Mouse (Mus musculus) urinary bladder, postnatal 10 days (tissue): Measurements from ENCODE around the gene Dnal1.
"Not testable (repeated sequence)": the region's sequence is repeated elsewhere in the genome, so short reads cannot be mapped to it uniquely, and the experiment has no call there.

Source experiments
- DNase-seq: peaks from one replicate; pipeline ENCODE4 v3.0.0; 2022; ENCODE audit warnings: low spot score

The Dnal1 gene

DNA sequence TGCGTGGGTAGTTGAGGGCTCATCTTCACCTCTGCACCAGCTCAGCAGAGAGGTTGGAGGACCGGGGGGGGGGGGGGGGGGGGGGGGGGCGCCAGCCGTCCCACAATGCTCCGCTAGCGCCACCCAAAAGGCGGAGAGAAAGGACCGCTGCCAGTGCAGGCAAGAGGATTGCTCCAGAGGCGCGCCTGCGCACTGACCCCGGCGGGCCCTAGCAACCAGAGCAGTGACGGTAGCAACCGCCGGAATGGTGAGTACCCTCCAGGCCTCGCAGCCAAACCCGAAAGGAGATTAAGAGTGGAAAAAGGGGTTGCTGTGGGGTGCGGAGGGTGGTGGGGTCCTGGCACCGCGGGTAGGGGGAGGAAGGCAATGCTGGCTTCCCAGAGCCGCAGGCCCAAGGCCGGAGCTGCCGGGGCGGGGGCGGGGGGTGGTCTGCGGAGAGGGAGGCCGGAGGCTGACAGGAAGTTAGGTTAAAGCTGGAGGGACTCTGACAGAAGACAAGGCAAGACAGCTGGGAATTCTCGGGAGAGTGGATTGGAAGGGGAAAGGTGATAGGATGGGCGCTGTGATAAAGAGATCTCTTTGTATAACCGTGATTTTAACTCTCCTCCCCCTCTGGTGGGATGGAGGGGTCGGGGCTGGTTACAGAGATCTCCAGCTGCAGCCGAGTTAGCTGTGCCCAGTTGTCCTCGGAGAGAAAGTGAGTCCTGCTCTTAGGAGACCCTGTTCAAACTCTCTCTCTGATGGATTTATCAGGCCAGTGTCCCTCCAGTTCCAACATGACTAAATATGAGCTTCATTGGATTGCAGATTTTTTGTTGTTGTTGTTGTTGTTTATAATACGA lies at the start of gene Dnal1:
TSS of gene Dnal1 (plus strand) at position 214 of the 842 bp plus-strand sequence.
- peak; percentile 63 for DNase-seq

DNA sequence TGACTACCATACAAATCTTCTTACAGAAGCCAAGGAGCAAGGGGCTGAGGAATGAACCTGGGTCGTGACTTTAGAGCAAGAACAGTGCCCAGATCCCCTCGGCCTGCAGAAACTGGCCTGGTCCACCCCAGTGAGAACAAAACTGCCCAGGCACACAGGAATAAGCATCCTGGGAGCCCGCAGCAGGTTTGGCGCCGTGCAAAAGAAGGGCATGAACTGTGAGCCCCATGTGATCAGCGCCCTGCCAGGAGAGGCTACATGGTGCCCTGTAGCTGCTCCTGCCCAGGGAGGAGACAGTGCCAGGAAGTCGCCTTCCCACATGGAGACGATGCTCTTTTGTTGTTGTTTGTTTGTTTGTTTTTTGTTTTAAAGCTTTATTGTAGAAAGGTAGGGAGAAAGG lies 49.5 kb upstream of the Dnal1 start:
- no peak for DNase-seq

DNA sequence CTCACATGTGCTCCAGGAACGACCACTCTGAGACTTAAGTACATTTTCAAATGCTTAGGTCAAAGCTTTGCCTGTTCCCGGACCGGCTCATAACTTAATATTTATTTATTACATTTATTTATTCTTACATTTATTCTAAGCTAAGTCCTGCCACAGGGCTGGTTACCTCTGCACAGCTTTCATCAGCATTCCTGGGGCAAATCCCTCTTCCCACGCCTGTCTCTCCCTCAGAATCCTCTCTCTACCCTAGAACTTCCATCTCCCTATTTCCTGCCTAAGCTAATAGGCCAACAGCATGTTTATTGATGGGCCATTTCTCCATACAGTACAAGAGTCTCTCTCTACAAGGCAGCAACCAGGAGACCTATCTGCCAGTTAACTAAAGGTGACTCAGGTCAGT lies 46.4 kb upstream of the Dnal1 start:
- no peak for DNase-seq

DNA sequence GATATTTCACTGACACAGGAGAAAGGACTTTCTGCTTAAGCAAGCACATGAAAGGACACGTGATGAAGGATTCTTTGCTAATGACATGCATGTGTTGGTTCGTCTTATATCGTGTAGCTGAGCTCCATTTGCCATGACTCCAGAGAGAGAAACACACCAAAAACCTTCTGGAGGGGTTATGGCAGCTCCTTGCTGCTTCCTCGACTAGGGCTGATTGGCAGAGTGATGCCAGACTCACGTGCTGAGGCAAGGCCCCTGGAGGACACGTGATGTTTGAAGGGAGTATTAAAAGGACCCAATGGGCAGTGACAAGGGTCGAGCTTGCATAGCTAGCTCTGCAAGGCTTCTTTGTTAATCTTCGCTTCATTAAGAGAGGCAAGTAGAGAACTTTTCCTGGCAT lies 45.9 kb upstream of the Dnal1 start:
- no peak for DNase-seq

DNA sequence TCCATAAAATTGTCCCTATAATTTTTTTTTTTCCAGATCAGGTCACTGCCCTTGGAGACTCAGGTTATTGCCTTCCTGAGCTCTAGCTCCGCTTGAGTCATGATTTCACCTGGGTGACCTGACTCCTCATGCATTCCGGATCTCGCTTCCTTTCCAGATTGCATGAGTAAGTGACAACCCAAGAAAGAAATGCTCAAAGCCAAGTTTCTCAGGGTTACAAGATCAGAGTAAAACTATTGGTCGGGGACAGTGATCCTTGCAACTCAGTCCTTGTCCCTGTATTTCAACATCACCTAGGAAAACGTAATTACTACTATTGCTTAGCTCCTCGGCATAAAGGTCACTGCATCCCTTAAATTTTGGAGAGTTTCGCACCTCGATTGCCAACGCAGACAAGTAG lies 45.2 kb upstream of the Dnal1 start, which contains the start of gene Acot5:
TSS of gene Acot5 (plus strand) at position 340 of the 400 bp plus-strand sequence.
- no peak for DNase-seq

DNA sequence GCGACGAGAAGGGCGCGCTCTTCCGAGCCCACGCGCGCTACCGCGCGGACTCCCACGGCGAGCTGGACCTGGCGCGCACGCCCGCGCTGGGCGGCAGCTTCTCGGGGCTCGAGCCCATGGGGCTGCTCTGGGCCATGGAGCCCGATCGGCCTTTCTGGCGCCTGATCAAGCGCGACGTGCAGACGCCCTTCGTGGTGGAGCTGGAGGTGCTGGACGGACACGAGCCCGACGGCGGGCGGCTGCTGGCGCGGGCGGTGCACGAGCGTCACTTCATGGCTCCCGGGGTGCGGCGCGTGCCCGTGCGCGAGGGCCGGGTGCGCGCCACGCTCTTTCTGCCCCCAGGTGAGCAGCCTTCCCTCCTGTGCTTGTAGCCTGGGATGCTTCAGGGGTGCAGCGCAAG lies 44.6 kb upstream of the Dnal1 start:
- not testable (repeated sequence) for DNase-seq

DNA sequence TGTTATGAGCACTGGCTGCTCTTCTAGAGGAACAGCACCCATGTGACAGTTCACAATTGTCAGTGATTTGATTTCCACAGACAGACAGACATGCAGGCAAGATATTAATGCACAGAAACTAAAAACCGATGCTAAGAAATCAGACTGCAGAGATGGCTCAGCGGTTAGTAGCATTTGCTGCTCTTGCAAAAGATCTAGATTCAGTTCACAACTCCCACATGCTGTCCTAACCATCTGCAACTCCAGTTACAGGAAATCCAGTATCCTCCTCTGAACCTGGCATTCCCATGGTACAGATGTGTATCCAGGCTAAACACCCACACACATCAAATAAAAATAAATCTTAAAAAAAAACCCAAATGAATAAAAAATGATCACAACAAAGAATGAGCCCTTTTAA lies 42.5 kb upstream of the Dnal1 start:
- DNase-seq, result no peak

DNA sequence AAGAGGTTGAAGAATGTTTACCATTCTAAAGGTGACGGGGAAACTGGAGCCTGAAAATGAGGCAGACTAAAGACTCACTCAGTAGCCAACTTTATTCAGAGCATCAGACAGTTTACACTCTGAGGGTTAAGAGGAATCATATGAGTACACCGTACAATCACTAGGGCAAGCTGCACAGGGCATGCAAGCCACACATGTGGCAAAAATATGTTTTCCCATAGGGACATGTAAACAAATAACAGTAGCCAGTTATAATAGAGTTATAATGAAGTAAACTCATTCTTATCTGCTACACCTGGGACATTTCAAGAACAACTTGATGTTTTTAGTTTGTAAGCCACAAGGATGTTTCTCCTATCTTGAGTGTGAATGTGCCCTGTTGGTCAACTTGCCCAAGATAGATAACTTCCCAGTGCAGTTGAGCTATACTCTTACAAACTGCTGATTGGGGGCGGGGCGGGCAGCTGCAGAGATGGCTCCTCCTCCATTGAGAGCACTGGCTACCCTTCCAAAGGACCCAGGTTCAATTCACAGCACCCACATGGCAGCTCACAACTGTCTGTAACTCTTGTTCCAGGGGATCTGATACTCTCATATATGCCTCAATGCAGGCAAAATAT lies 36.7 kb upstream of the Dnal1 start:
- no peak for DNase-seq

DNA sequence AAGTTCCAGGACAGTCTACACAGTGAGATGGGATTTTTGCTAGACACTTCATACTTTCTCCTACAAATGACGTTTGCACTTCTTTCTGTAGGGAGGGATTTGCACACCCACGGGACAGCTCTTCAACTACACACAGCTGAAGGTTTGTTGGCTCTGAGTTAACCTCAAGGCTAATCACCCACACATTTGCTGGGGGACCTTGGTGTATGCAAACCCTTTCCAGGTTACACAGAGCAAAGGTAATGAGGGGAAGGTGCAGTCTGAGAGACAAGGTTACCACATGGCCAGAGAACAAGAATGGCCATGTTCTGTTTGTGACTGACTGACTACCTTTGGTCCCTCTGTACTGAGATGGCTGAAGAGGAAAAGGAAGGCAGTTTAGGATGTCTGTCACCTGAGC lies 30.3 kb upstream of the Dnal1 start:
- DNase-seq, result no peak

DNA sequence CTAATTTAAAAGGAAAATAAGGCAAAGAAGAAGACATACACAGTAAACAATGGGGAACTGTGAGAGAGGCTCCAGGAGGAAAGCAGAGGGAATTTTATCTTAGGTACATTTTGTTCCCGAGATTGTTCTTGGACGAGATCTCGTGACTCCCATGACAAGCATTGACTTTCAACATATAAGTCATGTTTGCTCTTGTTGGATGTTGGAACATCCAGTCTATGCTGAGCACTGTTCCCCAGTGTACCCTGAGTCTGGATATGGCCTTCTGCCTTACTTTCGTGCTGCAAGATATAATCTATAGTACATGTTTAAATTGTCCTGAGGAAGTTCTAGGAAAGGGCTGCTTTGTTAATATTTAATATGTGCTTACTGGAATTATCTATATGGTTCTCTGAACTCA lies 29.6 kb upstream of the Dnal1 start:
- no peak for DNase-seq

DNA sequence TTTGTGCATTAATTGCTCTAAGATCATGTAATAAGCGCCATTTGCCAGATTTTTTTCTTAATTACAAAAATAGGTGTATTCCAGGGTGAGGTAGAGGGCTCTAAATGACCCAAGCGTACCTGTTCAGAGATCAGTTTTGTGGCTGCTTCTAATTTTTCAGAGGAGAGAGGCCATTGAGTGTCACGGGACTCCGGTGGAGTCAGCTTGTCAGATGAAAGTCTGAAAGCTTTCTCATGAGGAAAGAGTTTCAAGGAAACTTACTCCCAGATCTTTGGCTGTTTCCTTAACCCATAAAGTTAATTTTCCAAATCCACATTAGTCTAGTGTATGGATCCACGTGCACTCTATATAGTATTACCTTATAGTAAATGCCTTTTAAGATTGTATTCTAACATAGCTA lies 19.5 kb upstream of the Dnal1 start:
- not testable (repeated sequence) for DNase-seq

DNA sequence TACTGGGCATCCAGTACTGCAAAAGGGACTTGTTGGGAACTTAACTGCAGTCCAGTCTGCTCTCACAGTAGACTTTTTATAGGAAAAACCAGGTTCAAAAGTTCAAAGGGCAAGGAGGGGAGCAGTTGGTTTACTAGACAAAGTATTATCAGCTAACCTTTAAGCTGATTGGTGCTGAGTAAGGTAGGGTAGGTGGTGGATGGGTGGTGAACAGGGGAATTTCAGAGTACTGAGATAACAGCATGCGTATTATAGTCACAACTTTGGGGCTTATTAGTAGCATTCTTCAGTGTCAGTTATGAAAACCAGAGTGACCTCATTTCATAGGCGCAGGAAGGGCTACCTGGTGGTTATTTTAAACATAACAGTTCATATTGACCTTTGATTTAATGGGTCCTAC lies 14.6 kb upstream of the Dnal1 start:
- DNase-seq, result no peak

DNA sequence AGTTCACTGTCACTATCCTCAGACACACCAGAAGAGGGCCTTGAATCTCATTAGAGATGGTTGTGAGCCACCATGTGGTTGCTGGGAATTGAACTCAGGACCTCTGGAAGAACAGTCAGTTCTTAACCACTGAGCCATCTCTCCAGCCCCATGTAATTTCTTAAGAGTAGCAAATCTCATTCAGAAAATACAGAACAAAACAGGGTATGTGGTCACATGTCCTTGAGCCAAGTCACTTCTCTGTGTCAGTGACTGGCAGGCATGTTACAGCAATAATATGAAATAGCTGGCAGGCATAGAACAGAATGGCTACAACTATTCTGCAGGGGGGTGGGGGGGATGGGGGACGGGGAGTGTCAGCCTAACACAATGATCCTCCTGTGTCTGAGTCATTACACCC lies 14.1 kb upstream of the Dnal1 start:
- DNase-seq, result no peak

DNA sequence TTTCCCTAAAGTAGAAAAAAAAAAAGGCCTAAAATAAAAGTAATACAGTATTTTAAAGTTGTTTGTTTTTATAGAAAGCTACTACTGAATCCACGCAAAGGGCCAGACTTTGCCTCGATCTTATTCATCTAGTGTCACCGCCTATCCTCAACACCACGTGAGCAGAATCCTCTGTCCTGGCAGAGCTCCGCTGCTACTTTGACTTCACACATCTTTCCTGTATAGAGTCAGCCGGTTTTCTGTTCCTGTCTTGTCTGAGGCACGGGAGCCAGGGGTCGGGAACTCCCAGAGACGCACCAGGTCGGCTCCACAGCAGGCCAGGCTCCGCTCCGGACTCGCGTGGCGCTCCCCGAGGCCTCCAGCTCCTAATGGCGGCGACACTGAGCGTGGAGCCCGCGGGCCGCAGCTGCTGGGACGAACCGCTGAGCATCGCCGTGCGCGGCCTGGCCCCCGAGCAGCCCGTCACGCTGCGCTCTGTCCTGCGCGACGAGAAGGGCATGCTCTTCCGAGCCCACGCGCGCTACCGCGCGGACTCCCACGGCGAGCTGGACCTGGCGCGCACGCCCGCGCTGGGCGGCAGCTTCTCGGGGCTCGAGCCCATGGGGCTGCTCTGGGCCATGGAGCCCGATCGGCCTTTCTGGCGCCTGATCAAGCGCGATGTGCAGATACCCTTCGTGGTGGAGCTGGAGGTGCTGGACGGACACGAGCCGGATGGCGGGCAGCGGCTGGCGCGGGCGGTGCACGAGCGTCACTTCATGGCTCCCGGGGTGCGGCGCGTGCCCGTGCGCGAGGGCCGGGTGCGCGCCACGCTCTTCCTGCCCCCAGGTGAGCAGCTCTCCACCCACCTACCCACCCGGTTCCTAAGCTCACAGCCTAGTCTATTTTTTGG lies 13.3 kb upstream of the Dnal1 start, which contains the start of gene Acot6:
TSS of gene Acot6 (plus strand) at position 51 of the 889 bp plus-strand sequence.
- DNase-seq, result not testable (repeated sequence)

DNA sequence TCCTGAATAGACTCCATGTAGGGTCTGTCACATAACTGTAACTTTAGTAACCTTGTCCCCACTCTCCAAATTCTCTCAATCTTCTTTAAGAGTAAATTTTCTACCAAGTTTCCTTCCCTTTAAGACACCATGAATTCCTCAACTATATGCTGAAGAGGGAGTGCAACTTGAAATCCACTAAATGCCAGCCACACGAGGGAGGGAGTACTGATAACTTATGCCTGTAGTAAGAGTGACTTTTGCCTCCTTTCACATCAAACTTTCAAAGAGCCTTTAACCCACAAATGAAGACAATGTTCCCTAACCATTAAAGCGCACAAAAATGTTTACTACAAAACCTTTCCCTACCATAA lies 12.7 kb upstream of the Dnal1 start:
- DNase-seq, result no peak

DNA sequence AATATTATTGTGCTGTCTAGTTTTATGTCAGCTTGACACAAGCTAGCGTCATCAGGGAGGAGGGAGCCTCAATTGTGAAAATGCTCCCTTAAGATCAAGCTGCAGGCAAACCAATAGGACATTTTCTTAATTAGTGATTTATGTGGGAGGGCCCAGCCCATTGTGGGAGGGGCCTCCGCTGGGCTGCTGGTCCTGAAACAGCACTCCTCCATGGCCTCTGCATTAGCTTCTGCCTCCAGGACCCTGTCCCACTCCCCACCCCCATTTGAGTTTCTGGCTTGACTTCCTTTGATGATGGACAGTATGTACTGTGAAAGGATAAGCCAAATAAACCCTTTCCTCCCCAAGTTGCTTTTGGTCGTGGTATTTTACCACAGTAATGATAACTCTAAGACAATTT lies 7.2 kb upstream of the Dnal1 start:
- no peak for DNase-seq

DNA sequence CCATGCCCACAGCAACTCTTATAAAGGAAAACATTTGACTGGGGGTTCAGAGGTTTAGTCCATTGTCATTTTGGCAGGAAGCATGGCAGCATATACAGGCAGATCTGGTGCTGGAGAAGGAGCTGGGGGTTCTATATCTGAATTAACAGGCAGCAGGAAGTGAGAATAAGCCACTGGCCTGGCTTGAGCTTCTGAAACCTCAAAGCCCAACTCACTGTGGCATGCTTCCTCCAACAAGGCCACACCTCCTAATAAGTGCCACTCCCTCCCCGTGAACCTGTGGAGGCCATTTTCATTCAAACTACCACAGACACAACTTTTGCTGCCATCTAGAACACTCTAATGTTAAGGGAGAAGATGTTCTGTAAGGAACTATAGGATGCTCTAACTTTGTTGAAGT lies 6.5 kb upstream of the Dnal1 start:
- no peak for DNase-seq

DNA sequence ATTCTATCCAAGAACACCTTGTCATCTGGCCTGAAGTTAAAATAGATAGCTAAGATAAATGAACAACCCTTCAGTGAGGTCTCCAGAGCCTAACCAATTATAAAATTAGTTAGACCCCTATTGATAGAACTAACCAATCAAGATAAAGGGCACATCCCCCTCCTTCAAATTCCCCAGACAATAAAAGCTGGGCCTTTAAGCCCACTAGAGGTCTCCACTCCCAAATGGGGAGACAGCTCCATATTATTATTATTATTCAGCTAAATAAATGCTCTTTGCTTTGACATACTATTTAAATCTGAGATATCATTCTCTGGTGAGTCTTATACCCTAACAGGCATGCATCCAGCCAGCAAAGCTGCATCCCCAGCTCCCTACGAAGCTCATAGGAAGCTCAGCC lies 4.2 kb upstream of the Dnal1 start:
- no peak for DNase-seq

DNA sequence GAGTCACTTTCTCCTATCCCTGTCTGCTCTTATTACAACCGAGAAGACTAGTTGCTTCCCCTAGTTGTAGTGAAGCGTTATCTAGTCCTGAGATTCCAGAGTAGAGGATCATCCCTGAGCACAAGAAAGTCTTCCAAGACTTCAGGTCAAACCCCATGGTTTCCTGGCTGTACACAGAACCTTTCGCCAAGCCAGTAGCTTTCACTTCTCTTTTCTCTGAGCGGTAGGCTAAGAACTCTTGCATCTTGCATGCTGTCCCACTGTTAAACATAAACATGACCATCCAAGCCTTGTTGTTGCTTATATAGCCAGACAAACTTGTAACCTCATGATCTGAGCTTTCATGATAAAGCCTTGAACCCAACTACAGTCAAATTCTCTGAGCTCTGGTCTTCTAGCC lies 3.4 kb upstream of the Dnal1 start:
- no peak for DNase-seq

DNA sequence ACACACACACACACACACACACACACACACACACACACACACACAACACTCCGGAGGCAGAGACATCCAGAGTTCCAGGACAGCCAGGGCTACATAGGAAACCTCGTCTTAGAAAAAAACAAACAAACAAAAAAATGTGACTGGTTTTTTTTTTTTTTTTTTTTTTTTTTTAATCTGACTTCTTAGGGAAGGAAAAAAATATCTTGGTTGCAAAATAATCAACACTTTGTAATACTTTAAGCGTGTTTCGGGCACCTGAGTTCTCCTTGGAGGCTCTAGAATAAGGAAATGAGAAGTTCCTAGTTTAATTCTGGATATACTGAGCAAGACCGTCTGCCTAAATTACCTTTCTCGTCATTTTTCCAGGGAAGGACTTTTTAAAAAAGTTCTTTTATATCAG lies 490 bp upstream of the Dnal1 start:
- DNase-seq, result no peak

DNA sequence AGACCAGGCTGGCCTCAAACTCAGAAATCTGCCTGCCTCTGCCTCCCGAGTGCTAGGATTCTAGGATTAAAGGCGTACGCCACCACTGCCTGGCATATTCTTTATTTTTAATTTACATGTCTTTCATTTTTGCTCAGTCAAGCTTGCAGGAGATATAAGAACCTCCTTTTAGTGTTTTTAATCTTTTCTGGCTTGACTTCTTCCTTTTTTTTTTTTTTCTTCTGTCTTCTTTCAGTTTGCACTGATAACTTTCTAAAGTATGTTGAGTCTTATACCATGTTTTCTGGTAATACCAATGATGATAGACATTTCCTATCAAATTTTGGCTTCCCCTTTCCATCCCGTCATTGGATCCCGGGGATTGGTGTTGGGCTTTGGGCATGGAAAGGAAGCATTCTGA lies 5.4 kb downstream of the Dnal1 start:
- no peak for DNase-seq

DNA sequence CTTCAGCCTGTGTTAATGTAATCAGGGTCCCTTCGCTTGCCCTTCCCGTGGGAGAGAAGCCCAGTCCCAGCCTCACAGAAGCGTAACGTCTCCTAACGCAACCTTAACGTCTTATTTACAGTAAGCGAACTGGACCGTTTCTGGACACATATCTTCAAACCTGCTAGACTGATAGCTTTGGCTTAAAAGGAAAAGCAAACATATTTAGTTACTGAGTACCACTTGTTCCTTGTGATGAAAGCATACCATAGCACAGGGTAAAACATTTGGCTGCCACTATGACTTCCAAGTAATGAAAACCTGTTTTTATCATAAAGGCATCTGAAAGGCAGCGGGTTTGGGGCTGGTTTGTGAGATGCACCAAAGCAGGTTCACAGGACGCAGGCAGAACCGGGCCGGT lies 11.7 kb downstream of the Dnal1 start:
- DNase-seq, result no peak

DNA sequence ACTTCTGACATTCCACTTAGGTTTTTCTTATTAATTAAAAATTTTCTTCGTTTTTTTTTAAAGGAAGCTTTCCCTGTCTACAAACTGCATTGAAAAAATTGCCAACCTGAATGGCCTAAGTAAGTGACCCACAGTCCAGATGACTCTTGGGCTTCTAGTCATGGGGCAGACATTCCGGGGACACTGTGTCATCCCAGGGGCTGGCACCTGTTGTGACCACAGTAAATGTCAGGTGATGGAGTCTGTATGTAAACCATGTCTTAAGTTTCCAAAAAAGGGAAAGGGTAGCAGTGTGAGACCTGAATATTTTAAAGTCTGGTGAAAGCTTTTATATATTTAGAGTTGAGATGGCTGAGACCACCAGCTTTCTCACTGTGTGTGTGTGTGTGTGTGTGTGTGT lies 12.7 kb downstream of the Dnal1 start:
- no peak for DNase-seq
